Mouse (Mus musculus) CH12.LX (cell line): ENCODE results near the gene Zc3h15. TPM values are rescaled to one million over a fixed set of nuclear protein-coding genes. Genes with fewer than 3 reads are reported as not detected.

ENCODE experiments used
- DNase-seq: peaks from one replicate; pipeline ENCODE4 v3.0.0-alpha.2; 2013; ENCODE audit errors: extremely low read depth
- H3K27ac ChIP-seq: 2 replicates; pipeline ENCODE4 v1.5.1; 2012; ENCODE audit warnings: low read depth, mild to moderate bottlenecking, control low read depth, moderate library complexity; ENCODE audit not compliant: insufficient read depth
- H3K27me3 ChIP-seq: replicated peaks from 2 replicates; pipeline ENCODE3; 2012; ENCODE audit warnings: inconsistent platforms
- H3K36me3 ChIP-seq, 2 experiments: replicated peaks in 1 of 2; 2 replicates each; pipeline versions ENCODE3 to v1.6.1; 2012; ENCODE audit warnings: inconsistent platforms in 1 of 2, low read length in 1 of 2, mild to moderate bottlenecking in 1 of 2, mixed read lengths in 1 of 2, moderate library complexity in 1 of 2; ENCODE audit not compliant: control insufficient read depth in 1 of 2, insufficient read depth in 1 of 2
- H3K4me1 ChIP-seq, 2 experiments: 2 replicates each; pipeline ENCODE4 v1.6.1; 2012; ENCODE audit warnings: inconsistent platforms in 1 of 2, moderate library complexity in 1 of 2; ENCODE audit not compliant: insufficient read depth in 2 of 2, control insufficient read depth in 1 of 2
- H3K4me2 ChIP-seq: 2 replicates; pipeline ENCODE4 v1.6.1; 2012; ENCODE audit warnings: low read depth, mild to moderate bottlenecking, control low read depth; ENCODE audit not compliant: poor library complexity, insufficient read depth, severe bottlenecking
- H3K4me3 ChIP-seq, 3 experiments: fragments of 150-350 bp in 1 of 3; sonication (generic) in 1 of 3; replicated peaks in 1 of 3; 2 replicates each; pipeline versions ENCODE3 to v1.5.1; 2011 to 2012; ENCODE audit warnings: low read depth in 2 of 3, low read length in 2 of 3, mild to moderate bottlenecking in 2 of 3, moderate library complexity in 2 of 3, control low read depth in 1 of 3, improper control_type of control experiment in 1 of 3, inconsistent platforms in 1 of 3, mixed read lengths in 1 of 3; ENCODE audit not compliant: poor library complexity in 1 of 3
- H3K79me2 ChIP-seq: replicated peaks from 2 replicates; pipeline ENCODE4 v1.6.1; 2012; ENCODE audit warnings: mild to moderate bottlenecking, moderate library complexity; ENCODE audit not compliant: control insufficient read depth, poor library complexity, insufficient read depth, severe bottlenecking; ENCODE audit errors: extremely low read depth
- H3K9ac ChIP-seq: 2 replicates; pipeline ENCODE4 v1.6.1; 2012; ENCODE audit warnings: low read depth, mild to moderate bottlenecking, control low read depth, moderate library complexity; ENCODE audit not compliant: insufficient read depth
- H3K9me3 ChIP-seq: replicated peaks from 2 replicates; pipeline ENCODE3; 2012; ENCODE audit warnings: low read length, inconsistent platforms, mixed read lengths
- CHD1 ChIP-seq: IDR thresholded peaks from 2 replicates; pipeline ENCODE4 v1.6.1; 2012; ENCODE audit warnings: low read depth, low read length, improper control_type of control experiment, inconsistent platforms
- CHD2 ChIP-seq: IDR thresholded peaks from 2 replicates; pipeline ENCODE4 v1.6.1; 2011; ENCODE audit warnings: low read length, improper control_type of control experiment
- E2F4 ChIP-seq: IDR thresholded peaks from 2 replicates; pipeline ENCODE4 v1.6.1; 2011; ENCODE audit warnings: low read depth, low read length, improper control_type of control experiment; ENCODE audit not compliant: insufficient replicate concordance
- ELF1 ChIP-seq: IDR thresholded peaks from 2 replicates; pipeline ENCODE4 v1.6.1; 2014; ENCODE audit warnings: low read depth, mild to moderate bottlenecking, inconsistent platforms, low read length, improper control_type of control experiment
- EP300 ChIP-seq: IDR thresholded peaks from 2 replicates; pipeline ENCODE4 v1.6.1; 2011; ENCODE audit warnings: low read length, improper control_type of control experiment
- HCFC1 ChIP-seq: IDR thresholded peaks from 2 replicates; pipeline ENCODE4 v1.6.1; 2012; ENCODE audit warnings: low read depth, mild to moderate bottlenecking, inconsistent platforms, low read length, improper control_type of control experiment
- IRF4 ChIP-seq: IDR thresholded peaks from 2 replicates; pipeline ENCODE4 v1.6.1; 2014; ENCODE audit warnings: low read depth, mild to moderate bottlenecking, inconsistent platforms, low read length, improper control_type of control experiment
- JUN ChIP-seq: IDR thresholded peaks from 2 replicates; pipeline ENCODE4 v1.6.1; 2011; ENCODE audit warnings: low read depth, mild to moderate bottlenecking, low read length, improper control_type of control experiment, moderate library complexity; ENCODE audit not compliant: insufficient read depth
- JUND ChIP-seq: conservative IDR thresholded peaks from 2 replicates; pipeline ENCODE4 v1.6.1; 2011; ENCODE audit warnings: low read depth, low read length, improper control_type of control experiment
- KAT2A ChIP-seq: IDR thresholded peaks from 2 replicates; pipeline ENCODE4 v1.6.1; 2012; ENCODE audit warnings: low read length, improper control_type of control experiment, inconsistent platforms; ENCODE audit not compliant: insufficient replicate concordance
- MAFK ChIP-seq: IDR thresholded peaks from 2 replicates; pipeline ENCODE4 v1.6.1; 2011; ENCODE audit warnings: low read length, improper control_type of control experiment; ENCODE audit not compliant: insufficient replicate concordance
- MAX ChIP-seq: IDR thresholded peaks from 2 replicates; pipeline ENCODE4 v1.6.1; 2011; ENCODE audit warnings: low read length, improper control_type of control experiment
- MEF2A ChIP-seq: IDR thresholded peaks from 2 replicates; pipeline ENCODE4 v1.6.1; 2014; ENCODE audit warnings: low read depth, mild to moderate bottlenecking, inconsistent platforms, low read length, improper control_type of control experiment, borderline replicate concordance
- MYC ChIP-seq: IDR thresholded peaks from 2 replicates; pipeline ENCODE4 v1.6.1; 2011; ENCODE audit warnings: low read depth, mild to moderate bottlenecking, improper control_type of control experiment, low read length
- NELFE ChIP-seq: IDR thresholded peaks from 2 replicates; pipeline ENCODE4 v1.6.1; 2011; ENCODE audit warnings: low read depth, low read length, improper control_type of control experiment
- PAX5 ChIP-seq: IDR thresholded peaks from 2 replicates; pipeline ENCODE4 v1.6.1; 2012; ENCODE audit warnings: low read length, inconsistent platforms, mixed read lengths
- RAD21 ChIP-seq: IDR thresholded peaks from 2 replicates; pipeline ENCODE4 v1.6.1; 2011; ENCODE audit warnings: low read depth, mild to moderate bottlenecking, low read length, improper control_type of control experiment, moderate library complexity
- SIN3A ChIP-seq: IDR thresholded peaks from 2 replicates; pipeline ENCODE4 v1.6.1; 2012; ENCODE audit warnings: low read length, improper control_type of control experiment, inconsistent platforms
- TBP ChIP-seq: conservative IDR thresholded peaks from 2 replicates; pipeline ENCODE4 v1.6.1; 2011; ENCODE audit warnings: low read depth, low read length, improper control_type of control experiment
- TCF12 ChIP-seq: IDR thresholded peaks from 2 replicates; pipeline ENCODE4 v1.6.1; 2014; ENCODE audit warnings: low read depth, mild to moderate bottlenecking, inconsistent platforms, low read length, improper control_type of control experiment
- ZC3H11A ChIP-seq: IDR thresholded peaks from 2 replicates; pipeline ENCODE4 v1.6.1; 2012; ENCODE audit warnings: low read depth, mild to moderate bottlenecking, inconsistent platforms, low read length, improper control_type of control experiment
- ZKSCAN1 ChIP-seq: IDR thresholded peaks from 2 replicates; pipeline ENCODE4 v1.6.1; 2012; ENCODE audit warnings: low read depth, inconsistent platforms, low read length, improper control_type of control experiment, borderline replicate concordance
- ZNF384 ChIP-seq: IDR thresholded peaks from 2 replicates; pipeline ENCODE4 v1.6.1; 2012; ENCODE audit warnings: low read depth, low read length, improper control_type of control experiment, inconsistent platforms
- dilution Hi-C: fragments of 300-500 bp; cut with MboI; formaldehyde crosslinking; loops from 2 replicates; pipeline ENCODE4 v1.14.3; 2020; ENCODE audit warnings: low sequenced_read_pairs; ENCODE audit not compliant: extremely low pct_unique_long_range_greater_than_20kb, extremely low pct_ligation_motif_present
- in situ Hi-C: fragments of 300-500 bp; cut with MboI; formaldehyde crosslinking; loops from 3 replicates; pipeline ENCODE4 v1.14.3; 2019; ENCODE audit warnings: low sequenced_read_pairs, low pct_ligation_motif_present, low pct_unique_long_range_greater_than_20kb, mixed read lengths
- polyA plus RNA-seq: library from polyadenylated mRNA; unstranded; fragments of >175 nt; gene quantifications from 2 replicates; pipeline ENCODE4 v1.2.1, GENCODE M21; 2012; ENCODE audit warnings: low read depth; ENCODE audit not compliant: insufficient read length
- total RNA-seq, 2 experiments: library from RNA; depleted of rRNA; stranded (reverse); fragments of 300-350 nt in 1 of 2; fragments of >200 nt in 1 of 2; gene quantifications; 2 replicates each; pipeline ENCODE4 v1.2.3; 2012 to 2014

Gene Zc3h15
- total and polyA plus RNA-seq, 3 experiments = 172 to 277 (median 233) TPM

DNA sequence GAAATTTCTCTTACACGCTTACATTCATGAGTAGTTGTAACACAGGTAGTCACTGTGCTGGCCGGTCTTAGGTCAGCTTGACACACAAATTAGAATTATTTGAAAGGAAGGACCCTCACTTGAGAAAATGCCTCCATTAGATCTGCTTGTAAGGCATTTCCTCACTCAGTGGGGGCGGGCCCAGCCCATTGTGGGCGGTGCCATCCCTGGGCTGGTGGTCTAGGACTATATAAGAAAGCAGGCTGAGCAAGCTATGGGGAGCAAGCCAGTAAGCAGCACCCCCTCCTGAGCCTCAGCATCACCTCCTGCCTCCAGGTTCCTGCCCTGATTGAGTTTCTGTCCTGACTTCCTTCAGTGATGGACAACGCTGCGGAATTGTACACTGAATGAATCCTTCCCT lies 16.3 kb upstream of the Zc3h15 start:
- H3K9ac ChIP-seq = no peak overlapping the region
- TF ChIP-seq HCFC1 (no peak), PAX5 (no peak), ZKSCAN1 (no peak)
- H3K27me3 ChIP-seq = no peaks in the 10 kb centered on the region
- H3K27ac ChIP-seq = no peak overlapping the region
- H3K4me1 ChIP-seq = peaks cover 0 to 6% of the 10 kb centered on the region in 2 experiments; a peak in 2 of 4 replicates
- no peaks in the 10 kb centered on the region for H3K79me2 ChIP-seq
- in situ Hi-C loops (no loop called here), dilution Hi-C loops (no loop called here)
- no peak overlapping the region for H3K4me2 ChIP-seq
- no peak overlapping the region for H3K4me3 ChIP-seq
- H3K36me3 ChIP-seq = no peaks in the 10 kb centered on the region
- no peaks in the 10 kb centered on the region for H3K9me3 ChIP-seq
- DNase-seq = no peak

DNA sequence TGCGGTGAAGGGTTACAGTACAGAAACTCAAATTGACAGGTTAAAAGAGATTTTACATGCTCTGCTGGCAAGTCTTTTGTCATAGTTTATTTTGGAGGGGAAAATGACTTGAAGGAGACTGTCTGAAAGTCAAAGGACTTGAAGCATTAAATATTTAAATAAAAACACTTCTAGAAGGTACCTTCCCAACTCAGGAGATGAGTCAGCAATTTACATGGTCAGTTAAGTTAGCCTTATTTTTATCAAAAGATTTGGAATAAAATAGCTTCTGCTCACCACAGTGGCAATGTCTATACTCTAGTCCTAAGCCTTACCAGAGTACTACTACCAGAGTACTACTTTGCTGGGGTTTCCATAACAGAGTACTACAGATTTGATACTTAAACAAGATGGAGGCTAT lies 2.2 kb upstream of the Zc3h15 start:
- Histone ChIP-seq H3K27ac (peak overlapping the region; percentile 85), H3K4me3 (no peak overlapping the region), H3K4me1 (peaks cover 7 to 34% of the 10 kb centered on the region in 2 experiments; a peak in 3 of 4 replicates), H3K4me2 (no peak overlapping the region), H3K79me2 (peaks cover 21% of the 10 kb centered on the region), H3K9me3 (no peaks in the 10 kb centered on the region), H3K27me3 (no peaks in the 10 kb centered on the region), H3K9ac (no peak overlapping the region), H3K36me3 (peaks cover 0 to 4% of the 10 kb centered on the region in 2 experiments)
- DNase-seq = no peak
- TF ChIP-seq E2F4 (no peak), SIN3A (no peak), JUN (peak; percentile 28; the same call in 1 of the 2 replicates), JUND (no peak; the same call in 1 of the 2 replicates), MEF2A (peak; percentile 55; the same call in 1 of the 2 replicates), RAD21 (no peak), HCFC1 (no peak), ZC3H11A (no peak), TCF12 (no peak), CHD2 (no peak), ELF1 (no peak), TBP (no peak), NELFE (no peak), MYC (0 out of 2 replicates have a peak, but pooled peaks have one; percentile 13), CHD1 (no peak), ZNF384 (no peak), MAX (no peak), KAT2A (no peak), MAFK (peak; percentile 97), EP300 (peak; percentile 65; the same call in 1 of the 2 replicates), IRF4 (peak; percentile 61; the same call in 1 of the 2 replicates)
- TF ChIP-seq, all 38 proteins: peak for 6
- in situ Hi-C loops (no loop called here), dilution Hi-C loops (no loop called here)
